Mouse (Mus musculus) cerebellum, postnatal 14 days (tissue): ENCODE measurements around the gene Os9.
A peak's percentile ranks its signal among the peaks of the same experiment; 100 is the strongest.

Experiments used
- DNase-seq, 2 experiments: peaks; one replicate each; pipeline ENCODE4 v3.0.0; 2021; ENCODE audit warnings: mixed read lengths in 2 of 2

Os9 gene

DNA sequence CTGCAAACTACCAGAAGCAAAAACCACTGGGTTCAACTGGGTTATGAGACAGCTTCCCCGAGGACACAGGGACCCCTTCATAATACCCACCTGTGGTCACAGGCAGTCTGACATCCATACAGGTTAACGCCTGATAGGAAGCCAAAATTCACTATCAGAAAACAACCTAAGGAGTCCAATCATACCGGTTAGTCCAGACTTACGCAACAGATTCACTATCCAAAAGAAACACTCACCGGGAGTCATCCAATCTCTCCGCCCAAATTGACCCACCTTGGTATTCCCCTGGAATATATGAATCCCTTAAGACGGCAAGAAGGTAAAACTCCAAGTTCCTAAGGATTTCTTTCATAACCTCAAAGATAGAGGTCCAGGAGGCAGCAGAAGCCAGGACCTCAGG is 23.6 kb upstream of the Os9 start:
- no peak for DNase-seq

DNA sequence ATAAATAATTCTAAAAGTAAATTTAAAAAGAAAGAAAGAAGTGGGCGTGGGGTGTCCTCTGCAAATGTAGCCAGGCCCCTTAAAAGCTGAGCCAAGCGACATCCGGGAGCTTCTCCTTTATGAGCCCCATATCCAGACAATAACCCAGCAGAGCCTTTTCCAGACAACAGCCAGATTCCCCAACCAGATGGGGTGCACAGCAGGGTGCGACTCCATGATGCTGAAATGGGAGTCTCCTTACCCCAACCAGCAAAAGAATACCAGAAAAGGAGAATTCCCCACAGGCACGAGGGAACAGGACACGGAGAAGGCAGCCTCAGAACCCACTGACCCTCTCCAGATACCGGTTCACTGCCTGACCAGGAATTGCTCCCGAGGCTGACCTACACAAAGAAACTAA is 22.3 kb upstream of the Os9 start:
- peak; percentile 22 to 39 for DNase-seq

DNA sequence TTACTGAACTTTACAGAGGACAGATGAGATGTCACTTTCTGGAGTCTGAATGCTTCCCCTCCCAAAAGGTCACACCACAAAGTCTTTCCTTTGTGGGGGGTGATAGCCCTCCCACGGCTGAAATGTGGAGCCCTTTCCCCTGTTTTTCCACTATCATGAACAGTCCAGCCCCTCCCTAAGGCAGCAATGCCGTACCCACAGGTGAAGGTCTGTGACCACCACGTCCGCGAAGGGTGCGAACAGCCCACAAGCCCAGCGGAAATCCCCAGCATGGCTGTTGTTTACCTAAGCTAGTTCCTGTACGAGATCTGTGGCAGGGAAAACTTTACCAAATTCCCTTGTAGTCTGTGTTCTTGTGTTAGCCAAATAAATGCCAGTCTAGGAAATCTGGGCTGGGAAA is 20.6 kb upstream of the Os9 start:
- DNase-seq: no peak

- DNase-seq: no peak
Observed at GRCm38 (mm10) chr10:127140971-127141370, 20.0 kb upstream of the Os9 start.

GRCm38 (mm10) chr10:127138328-127139141 is 17.6 kb upstream of the Os9 start:
- DNase-seq: no peak

DNA sequence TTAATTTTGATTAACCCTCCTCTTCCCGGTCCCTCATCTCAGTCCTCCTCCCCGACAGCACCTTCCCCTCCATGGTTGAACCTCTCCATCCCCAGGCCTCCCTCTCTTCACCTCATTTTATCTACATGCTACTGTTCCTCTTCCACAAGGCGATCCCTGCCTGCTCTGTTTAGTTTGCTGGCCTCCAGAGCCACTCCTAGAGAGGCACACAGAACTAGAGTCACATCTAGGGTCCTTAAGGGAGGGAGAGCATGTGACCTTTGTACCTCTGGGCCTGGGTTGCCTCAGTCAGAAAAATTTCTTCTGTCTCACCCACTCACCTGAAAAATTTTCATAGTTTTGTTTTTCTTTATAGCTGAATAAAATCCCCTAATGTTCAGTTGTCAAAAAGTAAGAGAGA is 17.0 kb upstream of the Os9 start:
- DNase-seq: no peak

GRCm38 (mm10) chr10:127136510-127136909 is 15.6 kb upstream of the Os9 start:
- DNase-seq: no peak

DNA sequence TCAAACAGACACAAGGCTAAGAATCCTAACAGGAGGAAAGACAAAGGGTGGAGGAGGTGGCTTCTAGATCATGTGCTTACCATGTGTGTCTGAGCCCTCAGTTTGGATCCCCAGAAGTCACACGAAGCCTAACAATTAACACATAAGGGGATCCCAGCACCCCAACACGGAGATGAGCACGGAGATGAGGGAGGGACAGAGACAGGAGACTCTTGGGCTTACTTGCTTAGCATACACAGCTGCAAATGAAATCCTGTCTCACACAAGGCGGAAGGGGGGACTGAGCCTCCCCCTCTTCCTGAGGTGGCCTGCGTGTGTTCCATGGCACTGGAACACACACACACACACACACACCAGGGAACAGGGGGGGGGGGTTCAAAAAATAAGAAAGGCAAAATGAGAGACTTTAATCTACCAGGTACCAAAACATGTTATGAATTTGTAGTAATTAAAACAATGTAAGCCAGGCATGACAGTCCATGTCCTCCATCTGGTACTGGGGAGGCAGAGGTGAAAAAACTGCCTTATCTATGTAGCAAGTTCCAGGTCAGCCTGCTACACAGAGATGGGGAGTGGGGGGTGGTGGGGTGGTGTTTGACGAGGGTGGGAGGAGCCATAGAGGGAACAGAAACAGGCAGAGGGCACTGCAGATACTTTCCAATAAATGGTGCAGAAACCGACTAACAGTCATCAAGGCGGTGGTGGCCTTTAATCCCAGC is 14.3 kb upstream of the Os9 start:
- no peak for DNase-seq

GRCm38 (mm10) chr10:127134394-127135035 is 13.6 kb upstream of the Os9 start:
- DNase-seq: peak in 1 of 2 experiments; percentile 12

GRCm38 (mm10) chr10:127132469-127132868 is 11.5 kb upstream of the Os9 start:
- no peak for DNase-seq

GRCm38 (mm10) chr10:127129431-127129830 is 8.5 kb upstream of the Os9 start:
- no peak for DNase-seq

- DNase-seq: no peak
Observed at GRCm38 (mm10) chr10:127127711-127128279, 6.9 kb upstream of the Os9 start.

GRCm38 (mm10) chr10:127126579-127126978 is 5.6 kb upstream of the Os9 start:
- no peak for DNase-seq

- DNase-seq: peak; percentile 38 to 56
Observed at GRCm38 (mm10) chr10:127125210-127126001, 4.5 kb upstream of the Os9 start.

DNA sequence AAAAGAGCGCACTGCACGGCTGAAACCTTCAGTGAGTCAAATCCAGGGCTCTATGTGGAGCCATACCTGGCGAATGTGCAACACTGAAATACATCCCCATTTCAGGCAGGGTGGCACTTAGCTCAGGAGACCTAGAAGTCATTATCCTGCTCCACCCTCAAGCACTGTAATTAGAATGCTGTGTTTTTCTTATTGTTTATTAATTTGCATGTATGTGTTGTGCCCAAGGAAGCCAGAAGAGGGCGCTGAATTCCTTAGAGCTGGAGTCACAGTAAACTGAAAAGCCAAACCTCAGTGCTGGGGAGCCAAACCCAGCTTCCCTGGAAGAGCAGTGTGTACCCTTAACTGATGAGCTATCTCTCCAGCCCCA is 2.5 kb upstream of the Os9 start:
- DNase-seq: peak; percentile 87 to 89

DNA sequence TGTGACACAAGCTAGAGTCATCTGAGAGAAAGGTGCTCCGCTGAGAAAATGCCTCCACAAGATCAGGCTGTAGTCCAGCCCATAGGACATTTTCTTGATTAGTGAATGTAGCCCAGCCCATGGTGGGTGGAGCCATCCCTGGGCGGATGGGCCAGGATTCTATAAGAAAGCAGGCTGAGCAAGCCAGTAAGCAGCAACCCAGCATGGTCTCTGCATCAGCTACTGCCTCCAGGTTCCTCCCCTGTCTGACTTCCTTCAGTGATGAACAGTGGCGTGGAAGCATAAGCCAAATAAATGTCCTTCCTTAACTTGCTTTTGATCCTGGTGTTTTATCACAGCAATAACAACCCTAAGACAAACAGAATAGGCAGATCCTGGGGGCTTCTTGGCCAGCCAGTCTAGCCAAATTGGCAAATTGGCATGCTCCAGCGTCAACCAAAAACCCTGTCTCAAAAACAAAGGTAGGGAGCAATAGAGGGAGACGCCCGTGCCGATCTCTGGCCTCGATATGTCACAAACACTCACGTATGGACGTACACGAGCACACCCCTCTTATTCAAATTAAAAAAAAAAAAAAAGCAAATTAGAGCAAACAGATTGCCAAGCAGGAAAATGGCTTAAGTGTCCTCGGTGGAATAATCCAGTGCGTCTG is 2.0 kb upstream of the Os9 start:
- peak; percentile 61 to 70 for DNase-seq

GRCm38 (mm10) chr10:127122018-127122417 is 1.1 kb upstream of the Os9 start:
- no peak for DNase-seq

- DNase-seq: peak; percentile 38 to 46
Observed at GRCm38 (mm10) chr10:127120301-127121065, 448 bp downstream of the Os9 start.

DNA sequence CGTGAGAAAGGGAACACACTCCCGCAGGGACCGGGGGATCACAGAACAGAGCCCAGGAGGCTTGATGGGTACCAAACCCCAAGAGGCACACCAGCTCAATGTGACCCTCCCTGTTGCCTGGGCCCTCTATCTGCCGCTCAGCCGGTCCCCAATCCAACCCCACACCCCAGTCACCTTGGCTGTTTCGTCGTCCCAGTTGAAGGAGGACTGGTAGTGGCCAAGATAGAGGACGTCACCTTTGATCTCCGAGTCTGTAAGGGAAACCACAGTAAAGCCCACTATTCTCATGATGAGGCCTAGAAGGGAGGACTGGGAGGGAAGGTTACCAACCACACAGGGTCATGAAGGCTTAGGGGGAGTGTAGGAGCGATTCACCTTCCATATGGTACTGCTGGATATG is 1.7 kb downstream of the Os9 start:
- no peak for DNase-seq

- DNase-seq: no peak
Observed at GRCm38 (mm10) chr10:127118470-127118869, 2.5 kb downstream of the Os9 start.

- DNase-seq: no peak
Observed at GRCm38 (mm10) chr10:127115068-127115467, 5.9 kb downstream of the Os9 start.
